Mouse (Mus musculus): ENCODE data around the gene Cryga. TPM values are rescaled to one million over a fixed set of nuclear protein-coding genes. Genes with fewer than 3 reads are reported as not detected.
A peak's percentile ranks its signal among the peaks of the same experiment; 100 is the strongest.

The Cryga gene
- polyA plus RNA-seq, 1 experiment from 2014 or later: not detected

- Histone ChIP-seq H3K4me3 (ENCODE audit: low read depth, low read length) (no peak overlapping the region), H3K4me1 (replicated peaks; ENCODE audit: control insufficient read depth, insufficient read depth, low read length) (no peaks in the 10 kb centered on the region), H3K9me3 (ENCODE audit: control insufficient read depth, low read length) (no peaks in the 10 kb centered on the region), H3K9ac (ENCODE audit: low read length) (no peak overlapping the region), H3K27ac (ENCODE audit: low read depth) (no peak overlapping the region), H3K36me3 (ENCODE audit: control insufficient read depth, insufficient read depth, low read length) (no peaks in the 10 kb centered on the region), H3K4me2 (ENCODE audit: low read length) (no peak overlapping the region), H3K27me3 (replicated peaks; ENCODE audit: control insufficient read depth, insufficient read depth, low read length) (no peaks in the 10 kb centered on the region)
- WGBS: 56% methylated on average over 3 of the region's 3 CpGs
- ATAC-seq (replicated peaks; ENCODE audit: low FRiP score, low TSS enrichment, low read depth): 0 out of 2 replicates have a peak, but pooled peaks have one; percentile 43
- DNase-seq (ENCODE audit: low spot score): no peak
These were observed 26.5 kb upstream of the Cryga start for GRCm38 (mm10) chr1:65129634-65130180.

GRCm38 (mm10) chr1:65122574-65123372, 19.6 kb upstream of the Cryga start, which contains the start of gene D630023F18Rik:
TSS of gene D630023F18Rik (minus strand) at chr1:65123214.
- Histone ChIP-seq H3K4me1 (replicated peaks; ENCODE audit: control insufficient read depth, insufficient read depth, low read length) (no peaks in the 10 kb centered on the region), H3K27me3 (replicated peaks; ENCODE audit: control insufficient read depth, insufficient read depth, low read length) (no peaks in the 10 kb centered on the region), H3K9me3 (ENCODE audit: control insufficient read depth, low read length) (no peaks in the 10 kb centered on the region), H3K36me3 (ENCODE audit: control insufficient read depth, insufficient read depth, low read length) (no peaks in the 10 kb centered on the region), H3K9ac (ENCODE audit: low read length) (no peak within 1 kb of the TSS), H3K27ac (ENCODE audit: low read depth) (no peak within 1 kb of the TSS), H3K4me3 (ENCODE audit: low read depth, low read length) (no peak within 1 kb of the TSS), H3K4me2 (ENCODE audit: low read length) (peak within 1 kb of the TSS; percentile 28; the same call in 1 of the 2 replicates)
- DNase-seq (ENCODE audit: low spot score) (no peak), ATAC-seq (replicated peaks; ENCODE audit: low FRiP score, low TSS enrichment, low read depth) (no peak)
- 26% methylated on average over 9 of the region's 9 CpGs for WGBS

DNA sequence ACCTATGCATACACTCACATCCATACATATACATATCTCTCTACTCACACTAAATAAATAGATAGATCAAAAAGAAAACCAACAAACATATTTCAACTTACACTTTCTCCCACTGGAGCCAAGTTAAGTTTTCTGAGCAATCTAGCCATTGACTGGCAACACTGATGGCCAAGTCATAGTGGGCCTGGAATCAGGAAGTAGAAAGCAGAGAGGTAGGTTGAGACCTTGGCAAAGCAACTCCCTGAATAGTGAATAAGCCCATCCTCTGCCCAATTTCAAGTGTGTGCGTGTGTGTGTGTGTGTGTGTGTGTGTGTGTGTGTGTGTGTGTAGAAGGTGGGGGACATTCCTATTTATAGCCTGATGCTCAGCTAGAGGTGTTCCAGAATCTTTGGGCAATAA, 16.3 kb upstream of the Cryga start, which contains the start of gene Gm28845:
Gm28845 (minus strand) TSS at position 121 of the 400 bp plus-strand sequence.
- Histone ChIP-seq H3K36me3 (ENCODE audit: control insufficient read depth, insufficient read depth, low read length) (no peaks in the 10 kb centered on the region), H3K9me3 (ENCODE audit: control insufficient read depth, low read length) (no peaks in the 10 kb centered on the region), H3K27ac (ENCODE audit: low read depth) (peak within 1 kb of the TSS; percentile 34), H3K27me3 (replicated peaks; ENCODE audit: control insufficient read depth, insufficient read depth, low read length) (no peaks in the 10 kb centered on the region), H3K4me1 (replicated peaks; ENCODE audit: control insufficient read depth, insufficient read depth, low read length) (no peaks in the 10 kb centered on the region), H3K9ac (ENCODE audit: low read length) (no peak within 1 kb of the TSS), H3K4me3 (ENCODE audit: low read depth, low read length) (no peak within 1 kb of the TSS), H3K4me2 (ENCODE audit: low read length) (no peak within 1 kb of the TSS)
- 93% methylated on average over 1 of the region's 1 CpGs for WGBS
- ATAC-seq (replicated peaks; ENCODE audit: low FRiP score, low TSS enrichment, low read depth): no peak
- DNase-seq (ENCODE audit: low spot score): no peak

DNA sequence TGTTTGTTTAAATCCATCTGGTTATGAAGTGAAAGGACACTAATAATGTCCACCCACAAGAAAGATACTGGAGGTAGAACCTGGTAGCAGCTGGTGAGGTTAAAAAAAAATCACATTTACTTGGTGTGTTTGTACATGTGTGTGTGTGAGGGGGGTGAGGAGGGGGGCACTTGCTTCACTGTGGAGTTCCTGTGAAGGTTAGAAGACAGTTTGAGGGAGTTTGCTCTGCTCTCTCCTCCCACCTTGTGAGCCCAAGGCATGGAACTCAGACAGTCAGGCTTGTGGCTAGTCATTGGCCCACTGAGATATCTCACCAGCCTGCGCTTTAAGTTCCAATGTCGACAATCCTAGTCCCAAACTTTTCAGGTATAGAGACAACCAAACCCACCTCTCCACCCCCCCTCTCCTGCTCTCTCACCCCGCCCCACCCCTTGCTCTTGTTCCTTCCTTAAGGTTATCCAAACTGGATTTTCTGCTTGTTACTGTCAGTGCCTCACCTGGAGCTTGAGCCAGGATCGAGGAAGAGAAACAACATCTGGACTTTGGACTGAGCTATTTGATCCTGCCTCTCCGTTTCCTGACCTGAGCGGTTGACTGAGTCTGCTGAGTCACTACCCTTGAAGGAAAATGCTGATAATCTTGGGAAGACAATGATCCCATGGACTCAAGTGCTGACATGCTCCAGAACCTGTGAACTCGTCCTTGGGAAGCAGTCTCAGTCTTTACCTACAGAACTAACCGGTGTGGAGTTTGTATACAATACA, 15.2 kb upstream of the Cryga start:
- 40% methylated on average over 8 of the region's 8 CpGs for WGBS
- DNase-seq (ENCODE audit: low spot score) (no peak), ATAC-seq (replicated peaks; ENCODE audit: low FRiP score, low TSS enrichment, low read depth) (peak; percentile 90)
- Histone ChIP-seq H3K27me3 (replicated peaks; ENCODE audit: control insufficient read depth, insufficient read depth, low read length) (no peaks in the 10 kb centered on the region), H3K36me3 (ENCODE audit: control insufficient read depth, insufficient read depth, low read length) (no peaks in the 10 kb centered on the region), H3K4me3 (ENCODE audit: low read depth, low read length) (no peak overlapping the region), H3K9me3 (ENCODE audit: control insufficient read depth, low read length) (no peaks in the 10 kb centered on the region), H3K4me2 (ENCODE audit: low read length) (no peak overlapping the region), H3K4me1 (replicated peaks; ENCODE audit: control insufficient read depth, insufficient read depth, low read length) (no peaks in the 10 kb centered on the region), H3K9ac (ENCODE audit: low read length) (no peak overlapping the region), H3K27ac (ENCODE audit: low read depth) (peak overlapping the region; percentile 34)

GRCm38 (mm10) chr1:65113536-65114172, 10.5 kb upstream of the Cryga start:
- ATAC-seq (replicated peaks; ENCODE audit: low FRiP score, low TSS enrichment, low read depth): no peak
- Histone ChIP-seq H3K4me3 (ENCODE audit: low read depth, low read length) (no peak overlapping the region), H3K27ac (ENCODE audit: low read depth) (no peak overlapping the region), H3K27me3 (replicated peaks; ENCODE audit: control insufficient read depth, insufficient read depth, low read length) (no peaks in the 10 kb centered on the region), H3K9me3 (ENCODE audit: control insufficient read depth, low read length) (no peaks in the 10 kb centered on the region), H3K36me3 (ENCODE audit: control insufficient read depth, insufficient read depth, low read length) (no peaks in the 10 kb centered on the region), H3K9ac (ENCODE audit: low read length) (no peak overlapping the region), H3K4me1 (replicated peaks; ENCODE audit: control insufficient read depth, insufficient read depth, low read length) (no peaks in the 10 kb centered on the region), H3K4me2 (ENCODE audit: low read length) (no peak overlapping the region)
- WGBS: 91% methylated on average over 5 of the region's 5 CpGs
- no peak for DNase-seq (ENCODE audit: low spot score)

- Histone ChIP-seq H3K27ac (ENCODE audit: low read depth) (no peak overlapping the region), H3K36me3 (ENCODE audit: control insufficient read depth, insufficient read depth, low read length) (no peaks in the 10 kb centered on the region), H3K9me3 (ENCODE audit: control insufficient read depth, low read length) (no peaks in the 10 kb centered on the region), H3K27me3 (replicated peaks; ENCODE audit: control insufficient read depth, insufficient read depth, low read length) (no peaks in the 10 kb centered on the region), H3K4me1 (replicated peaks; ENCODE audit: control insufficient read depth, insufficient read depth, low read length) (no peaks in the 10 kb centered on the region), H3K4me2 (ENCODE audit: low read length) (peak overlapping the region; percentile 40), H3K4me3 (ENCODE audit: low read depth, low read length) (no peak overlapping the region), H3K9ac (ENCODE audit: low read length) (no peak overlapping the region)
- WGBS: 52% methylated on average over 14 of the region's 14 CpGs
- ATAC-seq (replicated peaks; ENCODE audit: low FRiP score, low TSS enrichment, low read depth): 0 out of 2 replicates have a peak, but pooled peaks have one; percentile 21
- DNase-seq (ENCODE audit: low spot score): no peak
These were observed 9.6 kb upstream of the Cryga start for GRCm38 (mm10) chr1:65112807-65113196.

DNA sequence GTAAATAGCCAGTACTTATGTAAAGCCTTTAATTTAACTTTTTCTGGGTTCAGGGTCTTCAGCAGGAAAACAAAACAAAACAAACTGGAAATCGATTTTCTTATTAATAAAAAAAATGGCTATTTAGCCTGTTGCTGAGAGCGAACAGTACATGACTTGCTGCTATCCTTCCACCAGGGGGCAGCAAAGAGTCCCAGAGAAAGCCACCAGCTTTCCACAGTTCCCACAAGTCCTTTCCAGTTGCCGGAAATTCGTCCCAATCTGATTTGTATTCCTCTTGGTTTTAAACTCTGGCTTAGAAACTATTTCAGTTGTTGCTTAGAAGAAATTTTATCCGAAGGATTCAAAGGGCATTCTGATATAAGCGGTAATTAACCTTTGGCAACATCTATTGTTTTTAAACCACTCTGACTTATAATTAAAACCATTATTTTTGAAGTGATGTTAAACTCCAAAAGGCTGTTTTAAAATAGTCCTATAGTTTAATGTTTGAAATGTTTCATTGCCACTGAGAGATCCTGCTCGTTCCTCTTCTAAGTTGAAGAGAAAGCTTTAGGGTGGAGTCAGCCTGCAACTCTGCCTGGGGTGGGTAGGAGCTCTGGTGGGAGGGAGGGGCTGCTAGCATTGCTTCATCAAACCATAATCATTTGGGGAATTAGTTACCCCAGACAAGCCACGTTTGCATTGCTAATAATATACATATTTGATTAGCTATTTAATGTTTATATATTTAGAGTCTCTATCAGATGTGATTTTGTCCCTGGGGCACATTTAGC, 9.0 kb upstream of the Cryga start:
- 8% methylated on average over 8 of the region's 8 CpGs for WGBS

More for the DNA sequence above, 9.0 kb upstream of the Cryga start:
- Histone ChIP-seq H3K36me3 (ENCODE audit: control insufficient read depth, insufficient read depth, low read length) (no peaks in the 10 kb centered on the region), H3K9me3 (ENCODE audit: control insufficient read depth, low read length) (no peaks in the 10 kb centered on the region), H3K4me1 (replicated peaks; ENCODE audit: control insufficient read depth, insufficient read depth, low read length) (no peaks in the 10 kb centered on the region), H3K4me3 (ENCODE audit: low read depth, low read length) (0 out of 2 replicates have a peak overlapping the region, but pooled peaks have one; percentile 6), H3K27ac (ENCODE audit: low read depth) (no peak overlapping the region), H3K27me3 (replicated peaks; ENCODE audit: control insufficient read depth, insufficient read depth, low read length) (no peaks in the 10 kb centered on the region), H3K9ac (ENCODE audit: low read length) (no peak overlapping the region), H3K4me2 (ENCODE audit: low read length) (peak overlapping the region; percentile 40)
- ATAC-seq (replicated peaks; ENCODE audit: low FRiP score, low TSS enrichment, low read depth) (peak; percentile 79), DNase-seq (ENCODE audit: low spot score) (peak; percentile 87)

Measured in intestine, embryonic 14.5 days (tissue).